In genomic region chr5:65711463-65711862, GRCm38 (mm10) we compare ENCODE assay signal across 19 mouse cellular contexts.
"Had no signal": no experiment of that assay in that cellular context is flagged by ENCODE, and none has a peak within 500 bp of the region (broad histone marks: within the 10 kb centered on the region; RNA-seq: fewer than 3 reads in every experiment).

No protein-coding gene starts in this region.

- H3K9ac ChIP-seq: limb, embryonic 13.5 days; liver, embryonic 15.5 days; midbrain, embryonic 12.5 days; midbrain, embryonic 15.5 days; neural tube, embryonic 13.5 days had no signal

- H3K36me3 ChIP-seq: limb, embryonic 10.5 days; limb, embryonic 13.5 days; liver, embryonic 15.5 days; midbrain, embryonic 12.5 days; midbrain, embryonic 15.5 days; neural tube, embryonic 13.5 days had no signal

- H3K9me3 ChIP-seq: limb, embryonic 10.5 days; limb, embryonic 13.5 days; liver, embryonic 15.5 days; midbrain, embryonic 12.5 days; midbrain, embryonic 15.5 days; neural tube, embryonic 13.5 days had no signal

- DNase-seq: kidney, adult 9 months; kidney, postnatal 14 days; kidney, postnatal 4 days; liver; lung, adult 2 months; lung, postnatal 14 days; lung, postnatal 4 days; retina, postnatal 1 day; right cerebral cortex, postnatal 25 days; spleen, adult 18-20 months; thymus, postnatal 25 days had no signal

- H3K4me3 ChIP-seq: limb, embryonic 10.5 days; limb, embryonic 13.5 days; liver, embryonic 15.5 days; midbrain, embryonic 12.5 days; midbrain, embryonic 15.5 days; myocyte; neural tube, embryonic 13.5 days had no signal

- H3K4me2 ChIP-seq: limb, embryonic 13.5 days; liver, embryonic 15.5 days; midbrain, embryonic 12.5 days; midbrain, embryonic 15.5 days; neural tube, embryonic 13.5 days had no signal

- ATAC-seq: inflammation-experienced regulatory T-cells, adult 6 months; midbrain, embryonic 15.5 days had no signal

- H3K4me1 ChIP-seq: limb, embryonic 10.5 days; limb, embryonic 13.5 days; liver, embryonic 15.5 days; midbrain, embryonic 12.5 days; midbrain, embryonic 15.5 days; neural tube, embryonic 13.5 days had no signal

- H3K27ac ChIP-seq: limb, embryonic 10.5 days; limb, embryonic 13.5 days; liver, embryonic 15.5 days; midbrain, embryonic 12.5 days; midbrain, embryonic 15.5 days; neural tube, embryonic 13.5 days had no signal

- H3K27me3 ChIP-seq: limb, embryonic 13.5 days; liver, embryonic 15.5 days; midbrain, embryonic 12.5 days; midbrain, embryonic 15.5 days; neural tube, embryonic 13.5 days had no signal
